Mouse (Mus musculus) kidney, adult 2 months (tissue): ENCODE results near the gene Gpr183.

Experiments
- CTCF ChIP-seq: fragments of 200-500 bp; conservative IDR thresholded peaks from 2 replicates; pipeline ENCODE4 v1.5.1; 2011; ENCODE audit warnings: low read depth, mild to moderate bottlenecking, control low read depth, low read length, moderate library complexity, mixed read lengths; ENCODE audit not compliant: insufficient read depth, insufficient read length
- POLR2A ChIP-seq: fragments of 200-500 bp; IDR thresholded peaks from one replicate; pipeline ENCODE4 v1.6.1; 2011; ENCODE audit warnings: low read depth, low read length, control low read depth

DNA sequence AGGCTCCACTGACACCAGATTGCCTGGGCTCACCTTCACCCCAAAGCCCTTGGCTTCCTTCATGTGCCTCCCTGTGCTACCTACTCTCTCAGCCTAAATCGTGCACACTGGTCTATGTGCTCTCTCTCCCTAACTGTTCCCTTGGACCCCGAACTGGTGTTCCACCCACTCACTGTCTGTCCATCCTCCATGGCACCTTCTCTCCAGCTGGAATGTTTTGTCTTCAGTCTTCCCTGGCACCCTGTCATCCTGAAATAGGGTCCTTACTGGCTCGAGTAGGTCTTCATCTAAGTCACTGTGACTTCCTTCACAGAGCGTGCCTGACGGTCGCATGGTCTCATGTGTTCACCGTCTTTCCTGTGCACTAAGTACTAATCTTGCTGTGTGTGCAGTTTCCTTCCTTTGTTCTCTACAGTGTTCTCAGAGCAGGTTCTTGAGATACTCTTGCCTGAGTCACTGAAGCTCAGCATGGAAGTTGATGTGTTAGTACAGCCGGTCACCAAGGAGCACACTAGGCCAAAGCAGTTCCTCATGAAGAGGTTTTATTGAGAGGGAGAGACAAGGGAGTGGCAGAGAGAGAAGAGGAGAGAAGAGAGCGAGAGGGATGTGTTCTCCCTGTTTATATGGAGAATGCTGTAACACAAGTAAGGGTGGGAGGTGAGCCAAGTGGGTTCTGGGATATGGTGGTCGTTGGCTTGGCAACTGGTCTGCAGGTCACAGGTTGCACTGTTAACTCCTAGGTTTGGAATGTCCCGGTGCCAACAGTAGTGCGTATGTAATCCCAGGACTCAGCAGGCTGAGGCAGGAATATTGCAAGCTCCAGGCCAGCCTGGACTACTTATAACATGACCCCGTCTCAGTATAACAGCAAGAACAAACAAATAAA is 27.6 kb upstream of the Gpr183 start:
- TF ChIP-seq POLR2A: no peak
- no peak for TF ChIP-seq CTCF
